Mouse (Mus musculus) activated CD4-positive, CD25-positive, alpha-beta regulatory T cell (primary cell): ENCODE results near the gene Smtnl1. TPM values are rescaled to one million over a fixed set of nuclear protein-coding genes. Genes with fewer than 3 reads are reported as not detected.

Experiments
- polyA plus RNA-seq, 2 experiments: library from polyadenylated mRNA; unstranded; fragments of 100-300 nt; shearing (Covaris generic); gene quantifications; one replicate each; pipeline ENCODE4 v1.2.1; 2017

Smtnl1 gene
- polyA plus RNA-seq: under 1 TPM in 1 of 2 experiments, not detected in 1; 0.16 TPM

DNA sequence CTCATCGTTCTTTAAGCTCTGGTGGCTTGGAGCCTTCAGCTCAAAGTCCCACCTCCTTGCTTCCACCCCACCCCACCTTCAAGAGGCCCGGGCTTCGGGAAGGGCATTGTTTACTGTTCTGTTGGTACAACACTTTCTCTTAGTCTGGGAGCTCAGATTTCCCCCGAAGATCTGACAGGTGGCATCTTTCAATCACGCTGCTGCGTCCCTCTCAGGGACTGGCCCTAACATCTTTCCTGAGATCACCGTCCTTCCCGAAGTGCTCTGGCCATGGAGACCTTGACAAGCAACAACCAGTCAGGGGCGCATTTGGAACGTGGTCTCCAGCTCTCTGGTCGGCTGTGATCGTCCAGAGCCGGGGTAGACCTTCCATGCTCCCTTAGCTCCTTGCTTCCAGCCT lies at the start of gene Smtnl1:
Smtnl1 (minus strand) TSS at position 101 of the 400 bp plus-strand sequence.

GRCm38 (mm10) chr2:84838593-84838949 lies 16.1 kb upstream of the Smtnl1 start, which contains the start of gene Slc43a1:
Gene Slc43a1, plus strand, starts transcription at chr2:84838850.

DNA sequence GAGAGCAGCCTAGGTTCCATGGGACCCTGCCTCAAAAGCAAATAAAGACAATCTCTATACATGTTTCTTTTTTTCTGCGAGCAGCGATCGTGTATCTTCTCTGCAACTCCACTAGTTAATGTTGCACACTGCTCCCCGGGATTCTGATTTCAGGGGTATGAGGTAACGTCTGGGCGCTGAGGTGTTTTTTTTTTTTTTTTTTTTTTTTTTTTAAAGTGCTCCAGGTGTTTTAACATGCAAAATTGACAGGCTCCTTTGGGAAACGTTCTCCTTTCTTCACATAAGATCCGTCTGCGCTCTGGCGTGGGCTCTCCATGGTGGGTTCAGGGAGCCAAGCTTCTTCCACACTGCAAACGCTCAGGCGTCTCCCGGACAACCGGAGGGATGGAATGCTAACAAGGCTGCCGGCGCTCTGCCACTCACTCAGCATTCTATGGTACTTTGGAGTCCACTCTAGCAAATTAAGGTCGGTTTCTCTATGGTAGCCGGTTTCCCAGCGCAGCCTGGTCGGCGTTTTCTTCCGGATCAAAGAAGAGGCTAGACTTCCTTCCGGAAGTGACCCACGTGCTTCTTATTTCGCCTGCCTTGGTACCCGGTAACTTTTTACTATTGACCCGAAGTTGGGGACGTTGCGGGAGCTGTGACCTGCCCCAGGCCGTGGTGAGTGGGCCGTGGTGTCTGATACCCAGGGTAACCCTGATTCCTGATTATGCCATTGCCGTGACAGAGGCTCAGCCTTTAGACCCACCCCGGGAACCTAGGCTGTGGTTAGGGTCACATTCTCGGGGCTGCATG lies 4.2 kb upstream of the Smtnl1 start, which contains the start of gene Timm10:
Timm10 (plus strand) TSS at position 510 of the 795 bp plus-strand sequence.

GRCm38 (mm10) chr2:84798493-84798921 lies 23.9 kb downstream of the Smtnl1 start, which contains the start of gene Ube2l6:
Gene Ube2l6, plus strand, starts transcription at chr2:84798828.

DNA sequence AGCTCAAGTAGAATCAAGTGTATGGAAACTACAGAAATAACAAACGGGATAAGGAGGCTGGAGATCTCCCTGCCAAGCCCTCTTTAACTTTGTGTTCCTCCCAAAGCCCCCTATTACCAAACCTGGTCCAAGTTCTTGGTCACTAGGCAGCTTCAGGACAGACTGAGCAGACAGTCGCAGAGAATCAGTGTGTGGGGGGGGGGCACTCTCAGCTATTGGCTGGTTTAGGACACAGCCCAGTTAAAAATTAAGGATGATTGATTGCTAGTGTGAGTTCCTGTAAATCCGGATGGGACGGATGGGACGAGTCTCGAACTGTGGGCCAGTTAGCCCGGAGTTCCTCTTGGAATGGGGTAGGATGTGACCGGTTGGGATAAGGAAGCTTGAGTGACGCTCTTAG lies 47.2 kb downstream of the Smtnl1 start, which contains the start of gene Serping1:
Serping1 (minus strand) TSS at position 204 of the 400 bp plus-strand sequence.

Other genes starting within 250 kb of the Smtnl1 start
- gene Ctnnd1, start 171.9 kb downstream of the Smtnl1 start, polyA plus RNA-seq: 1 to 10 TPM in 1 of 2 experiments, under 1 TPM in 1; 0.62 to 2.2 TPM
- gene Btbd18, start 163.6 kb downstream of the Smtnl1 start, polyA plus RNA-seq: under 1 TPM in 1 of 2 experiments, not detected in 1; 0.23 TPM
- 100 to 1,000 TPM; 110 to 128 TPM for gene Selenoh, start 151.9 kb downstream of the Smtnl1 start, polyA plus RNA-seq
- gene Gm28635, start 144.6 kb downstream of the Smtnl1 start, polyA plus RNA-seq: not detected
- gene Med19, start 144.2 kb downstream of the Smtnl1 start, polyA plus RNA-seq: 10 to 100 TPM; 31.4 to 34.1 TPM
- 10 to 100 TPM; 70.5 to 91.6 TPM for gene Tmx2, start 143.5 kb downstream of the Smtnl1 start, polyA plus RNA-seq
- 10 to 100 TPM; 27.5 to 46.1 TPM for gene Zdhhc5, start 107.5 kb downstream of the Smtnl1 start, polyA plus RNA-seq
- gene Clp1, start 95.3 kb downstream of the Smtnl1 start, polyA plus RNA-seq: 10 to 100 TPM; 49.8 to 53.2 TPM
- gene Ypel4, start 88.6 kb downstream of the Smtnl1 start, polyA plus RNA-seq: 1 to 10 TPM in 1 of 2 experiments, under 1 TPM in 1; 0.31 to 1.1 TPM
- not detected for gene Gm19426, start 79.0 kb downstream of the Smtnl1 start, polyA plus RNA-seq
- gene Serping1, start 47.2 kb downstream of the Smtnl1 start, polyA plus RNA-seq: not detected
- 10 to 100 TPM; 23.1 to 71.4 TPM for gene Ube2l6, start 23.8 kb downstream of the Smtnl1 start, polyA plus RNA-seq
- gene Timm10, start 4.3 kb upstream of the Smtnl1 start, polyA plus RNA-seq: 10 to 100 TPM; 21.9 to 43.6 TPM
- 1 to 10 TPM; 7.3 to 8.2 TPM for gene Slc43a1, start 16.2 kb upstream of the Smtnl1 start, polyA plus RNA-seq
- gene Rtn4rl2, start 64.1 kb upstream of the Smtnl1 start, polyA plus RNA-seq: not detected
- 10 to 100 TPM; 10.3 to 15.7 TPM for gene Slc43a3, start 113.9 kb upstream of the Smtnl1 start, polyA plus RNA-seq
- gene Prg2, start 157.8 kb upstream of the Smtnl1 start, polyA plus RNA-seq: 1 to 10 TPM; 7.7 to 8.3 TPM
- under 1 TPM; 0.29 to 0.43 TPM for gene Prg3, start 165.6 kb upstream of the Smtnl1 start, polyA plus RNA-seq
- 100 to 1,000 TPM; 162 to 179 TPM for gene Ssrp1, start 214.6 kb upstream of the Smtnl1 start, polyA plus RNA-seq
- 1 to 10 TPM in 1 of 2 experiments, not detected in 1; 2.1 TPM for gene P2rx3, start 214.8 kb upstream of the Smtnl1 start, polyA plus RNA-seq
- 10 to 100 TPM in 1 of 2 experiments, 1 to 10 TPM in 1; 9.3 to 12.7 TPM for gene Tnks1bp1, start 225.4 kb upstream of the Smtnl1 start, polyA plus RNA-seq